Mouse (Mus musculus): Measurements from ENCODE around the gene Sh3d19.

DNA sequence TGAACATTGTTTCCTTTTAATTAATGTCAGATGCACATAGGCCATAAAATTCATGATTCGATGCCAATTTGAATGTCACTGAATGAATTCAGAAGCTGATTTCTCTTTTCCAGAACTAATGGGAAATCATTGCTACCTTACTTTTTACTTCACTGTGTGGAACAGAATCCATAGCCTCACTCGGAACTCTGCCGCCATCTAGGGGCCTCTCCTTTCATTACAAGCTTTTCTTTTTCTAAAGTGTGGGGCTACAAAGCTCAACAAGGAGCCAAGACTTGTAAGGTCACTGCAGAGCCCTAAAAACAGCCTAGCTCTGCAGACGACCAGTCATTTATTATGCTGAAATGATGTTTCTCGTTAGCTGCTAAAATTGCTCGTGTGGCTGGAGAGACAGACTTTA is 158.8 kb downstream of the Sh3d19 start:
- no peak for TF ChIP-seq MAX (IDR thresholded peaks at IDR 0.05)
- TF ChIP-seq CTCF (IDR thresholded peaks at IDR 0.05; ENCODE audit: control insufficient read depth, insufficient read depth, insufficient read length) = no peak
- TF ChIP-seq USF1 (IDR thresholded peaks at IDR 0.05; ENCODE audit: low read depth) = no peak

Measured in C2C12 (cell line).